Mouse (Mus musculus) spleen, adult 2 months (tissue): Measurements from ENCODE around the gene Spdye4c. TPM values are rescaled to one million over a fixed set of nuclear protein-coding genes. Genes with fewer than 3 reads are reported as not detected.
A peak's percentile ranks its signal among the peaks of the same experiment; 100 is the strongest.

ENCODE experiments used
- DNase-seq, 2 experiments: peaks; one replicate each; pipeline versions ENCODE4 v3.0.0 to v3.0.0-alpha.2; 2012 to 2021; ENCODE audit warnings: low spot score in 2 of 2, low read depth in 1 of 2
- H3K27ac ChIP-seq: fragments of 200-500 bp; 2 replicates; pipeline ENCODE4 v1.5.1; 2012; ENCODE audit warnings: low read length, inconsistent platforms; ENCODE audit not compliant: insufficient read depth
- H3K27me3 ChIP-seq: fragments of 200-500 bp; 2 replicates; pipeline ENCODE4 v1.6.1; 2012; ENCODE audit warnings: mild to moderate bottlenecking, moderate library complexity, low read length, inconsistent platforms; ENCODE audit not compliant: control insufficient read depth, insufficient read depth
- H3K36me3 ChIP-seq: fragments of 200-500 bp; 2 replicates; pipeline ENCODE4 v1.6.1; 2012; ENCODE audit warnings: mild to moderate bottlenecking, low read length, inconsistent platforms; ENCODE audit not compliant: control insufficient read depth, insufficient read depth
- H3K4me1 ChIP-seq: fragments of 200-500 bp; 2 replicates; pipeline ENCODE4 v1.6.1; 2011; ENCODE audit warnings: inconsistent platforms; ENCODE audit not compliant: control insufficient read depth, insufficient read depth, insufficient read length
- H3K4me3 ChIP-seq: fragments of 200-500 bp; 2 replicates; pipeline ENCODE4 v1.5.1; 2011; ENCODE audit warnings: mild to moderate bottlenecking, inconsistent platforms; ENCODE audit not compliant: insufficient read depth, insufficient read length; ENCODE audit errors: extremely low read depth
- CTCF ChIP-seq: fragments of 200-500 bp; IDR thresholded peaks from 2 replicates; pipeline ENCODE4 v1.5.1; 2011; ENCODE audit warnings: mild to moderate bottlenecking, inconsistent platforms; ENCODE audit not compliant: insufficient read depth, insufficient read length, insufficient replicate concordance; ENCODE audit errors: extremely low read depth
- POLR2A ChIP-seq: fragments of 200-500 bp; IDR thresholded peaks from 2 replicates; pipeline ENCODE4 v1.6.1; 2011; ENCODE audit warnings: low read depth, low read length, inconsistent platforms
- WGBS: fragments of 180-500 bp; shearing (Covaris S2); methylation state at CpG from one replicate; pipeline ENCODE4 v1.1.7; 2018; 5-methylcytosine and 5-hydroxymethylcytosine counted together
- polyA plus RNA-seq: library from polyadenylated mRNA; depleted of rRNA; stranded (reverse); fragments of >200 nt; gene quantifications from 2 replicates; pipeline ENCODE4 v1.2.3, GENCODE M21; 2012

Spdye4c gene
- polyA plus RNA-seq, 1 experiment: not detected

GRCm38 (mm10) chr2:128566304-128567147 lies 24.5 kb upstream of the Spdye4c start:
- Histone ChIP-seq H3K4me1 (no peaks in the 10 kb centered on the region), H3K27me3 (no peaks in the 10 kb centered on the region), H3K4me3 (no peak overlapping the region), H3K27ac (no peak overlapping the region), H3K36me3 (no peaks in the 10 kb centered on the region)
- WGBS: 81% methylated on average over 10 of the region's 10 CpGs
- DNase-seq: no peak
- no peak for TF ChIP-seq POLR2A
- no peak for TF ChIP-seq CTCF

GRCm38 (mm10) chr2:128568018-128568417 lies 23.0 kb upstream of the Spdye4c start:
- no peaks in the 10 kb centered on the region for H3K27me3 ChIP-seq
- no peak for DNase-seq
- no peaks in the 10 kb centered on the region for H3K36me3 ChIP-seq
- no peak overlapping the region for H3K27ac ChIP-seq
- TF ChIP-seq CTCF (no peak), POLR2A (no peak)
- H3K4me1 ChIP-seq: no peaks in the 10 kb centered on the region
- H3K4me3 ChIP-seq: no peak overlapping the region
- WGBS: 87% methylated on average over 6 of the region's 6 CpGs

- no peak for DNase-seq
- no peak overlapping the region for H3K4me3 ChIP-seq
- no peaks in the 10 kb centered on the region for H3K36me3 ChIP-seq
- TF ChIP-seq CTCF: no peak
- no peak for TF ChIP-seq POLR2A
- no peaks in the 10 kb centered on the region for H3K4me1 ChIP-seq
- no peaks in the 10 kb centered on the region for H3K27me3 ChIP-seq
- WGBS: 66% methylated on average over 4 of the region's 4 CpGs
- H3K27ac ChIP-seq: no peak overlapping the region
Measured at GRCm38 (mm10) chr2:128568490-128568889, 22.5 kb upstream of the Spdye4c start.

GRCm38 (mm10) chr2:128571001-128571400 lies 20.0 kb upstream of the Spdye4c start:
- 83% methylated on average over 4 of the region's 4 CpGs for WGBS

GRCm38 (mm10) chr2:128572726-128573624 lies 18.0 kb upstream of the Spdye4c start:
- peak; percentile 22 to 60 for DNase-seq
- H3K27ac ChIP-seq: no peak overlapping the region
- H3K4me3 ChIP-seq: no peak overlapping the region
- no peak for TF ChIP-seq POLR2A
- peak; percentile 68; the same call in 1 of the 2 replicates for TF ChIP-seq CTCF
- WGBS: 53% methylated on average over 16 of the region's 16 CpGs
- no peaks in the 10 kb centered on the region for H3K27me3 ChIP-seq
- H3K36me3 ChIP-seq: no peaks in the 10 kb centered on the region
- H3K4me1 ChIP-seq: no peaks in the 10 kb centered on the region

More at GRCm38 (mm10) chr2:128571001-128571400, 20.0 kb upstream of the Spdye4c start:
- TF ChIP-seq CTCF (no peak), POLR2A (no peak)
- DNase-seq: no peak
- Histone ChIP-seq H3K4me1 (no peaks in the 10 kb centered on the region), H3K4me3 (no peak overlapping the region), H3K36me3 (no peaks in the 10 kb centered on the region), H3K27ac (no peak overlapping the region), H3K27me3 (no peaks in the 10 kb centered on the region)

GRCm38 (mm10) chr2:128582881-128583280 lies 8.1 kb upstream of the Spdye4c start:
- TF ChIP-seq POLR2A (no peak), CTCF (no peak)
- 89% methylated on average over 5 of the region's 5 CpGs for WGBS
- Histone ChIP-seq H3K27ac (no peak overlapping the region), H3K27me3 (no peaks in the 10 kb centered on the region), H3K4me3 (no peak overlapping the region), H3K4me1 (no peaks in the 10 kb centered on the region), H3K36me3 (no peaks in the 10 kb centered on the region)
- no peak for DNase-seq
